Mouse (Mus musculus) fibroblast of lung, adult 2 months (primary cell): ENCODE measurements around the gene Dlst.
"Not testable (repeated sequence)": the region's sequence is repeated elsewhere in the genome, so short reads cannot be mapped to it uniquely, and the experiment has no call there.

Source experiments
- DNase-seq: peaks from one replicate; pipeline ENCODE4 v3.0.0-alpha.2; 2011; ENCODE audit warnings: low read depth

Dlst gene

DNA sequence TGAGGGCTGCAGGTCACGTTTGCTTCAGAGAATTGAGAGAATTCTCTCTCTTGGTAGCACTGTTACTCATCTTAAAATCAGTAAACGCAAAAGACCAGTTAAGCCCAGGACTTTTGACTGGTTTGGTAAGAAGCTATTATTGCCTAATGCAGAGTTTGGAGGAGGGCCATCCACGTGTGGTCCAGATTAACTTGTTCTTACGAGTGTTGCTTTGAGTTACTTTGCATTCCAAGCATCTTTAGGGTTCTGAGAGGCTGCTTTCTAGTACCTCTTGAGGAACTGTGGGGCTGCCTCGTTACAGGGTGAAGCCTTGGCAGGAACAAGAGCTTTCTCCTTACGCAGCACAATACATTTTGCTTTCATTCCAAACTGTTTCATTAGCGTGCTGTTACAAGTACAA is 5.0 kb downstream of the Dlst start:
- DNase-seq, result peak; percentile 78

DNA sequence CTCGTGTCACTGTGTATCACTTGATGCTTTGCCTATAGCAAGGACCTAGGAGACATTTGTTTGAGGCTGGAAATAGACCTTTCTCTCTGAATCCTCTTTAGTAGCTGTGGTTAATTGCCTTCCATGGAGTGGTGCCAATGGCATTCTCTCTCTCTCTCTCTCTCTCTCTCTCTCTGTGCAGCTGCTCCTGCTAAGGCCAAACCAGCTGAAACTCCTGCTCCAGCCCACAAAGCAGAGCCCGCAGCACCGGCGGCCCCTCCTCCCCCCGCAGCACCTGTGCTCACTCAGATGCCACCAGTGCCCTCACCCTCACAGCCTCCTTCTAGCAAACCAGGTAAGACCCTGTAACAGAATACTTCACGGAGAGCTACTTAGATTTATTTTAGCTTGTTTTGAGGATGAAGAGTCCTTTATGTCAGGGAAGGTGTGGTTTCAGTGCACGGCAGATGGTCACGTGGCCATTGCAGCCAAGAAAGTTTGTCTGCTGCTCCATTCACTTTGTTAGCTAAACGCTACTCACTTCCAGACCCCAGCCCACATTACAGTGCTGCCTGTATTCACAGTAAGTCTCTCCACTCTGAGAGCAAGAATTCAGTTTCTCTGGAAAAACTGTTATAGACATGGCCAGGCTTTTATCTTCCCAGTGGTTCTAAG is 11.3 kb downstream of the Dlst start:
- DNase-seq, result no peak

DNA sequence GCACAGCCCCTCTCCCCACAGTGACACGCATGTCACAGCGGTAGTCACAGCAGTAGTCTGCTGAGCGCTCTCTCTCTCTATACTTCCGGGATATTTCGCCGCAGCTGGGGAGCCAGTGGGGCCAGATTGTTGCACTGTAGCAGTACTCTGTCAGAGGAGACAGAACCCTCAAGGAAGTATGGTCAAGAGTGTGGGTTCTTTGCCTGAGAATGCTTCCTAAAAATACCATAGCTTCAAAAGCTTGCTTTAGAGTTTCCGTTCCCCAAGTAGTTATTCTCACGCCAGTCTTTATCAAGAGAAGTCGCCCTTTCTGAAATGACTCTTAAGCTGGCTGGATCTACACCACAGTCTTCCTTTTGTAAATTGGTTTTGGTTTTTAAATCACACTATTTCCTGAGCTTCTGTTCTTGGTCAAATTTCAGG is 12.5 kb downstream of the Dlst start:
- DNase-seq, result no peak

DNA sequence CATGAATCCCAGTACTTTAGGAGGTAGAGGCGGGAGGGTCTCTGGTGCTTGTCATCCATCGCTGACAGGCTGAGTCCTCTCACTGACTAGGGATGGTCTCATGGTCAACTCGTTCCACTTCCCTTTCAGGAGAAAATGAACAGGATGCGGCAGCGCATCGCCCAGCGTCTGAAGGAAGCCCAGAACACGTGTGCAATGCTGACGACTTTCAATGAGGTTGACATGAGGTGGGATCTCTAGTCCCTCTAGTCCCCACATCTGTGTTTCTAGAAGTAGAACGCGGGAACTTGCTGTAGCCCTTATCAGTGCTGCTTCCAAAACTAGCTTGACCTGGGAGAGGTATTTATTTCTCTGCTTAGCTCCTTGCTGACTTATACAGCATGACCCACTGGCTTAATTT is 13.0 kb downstream of the Dlst start:
- no peak for DNase-seq

DNA sequence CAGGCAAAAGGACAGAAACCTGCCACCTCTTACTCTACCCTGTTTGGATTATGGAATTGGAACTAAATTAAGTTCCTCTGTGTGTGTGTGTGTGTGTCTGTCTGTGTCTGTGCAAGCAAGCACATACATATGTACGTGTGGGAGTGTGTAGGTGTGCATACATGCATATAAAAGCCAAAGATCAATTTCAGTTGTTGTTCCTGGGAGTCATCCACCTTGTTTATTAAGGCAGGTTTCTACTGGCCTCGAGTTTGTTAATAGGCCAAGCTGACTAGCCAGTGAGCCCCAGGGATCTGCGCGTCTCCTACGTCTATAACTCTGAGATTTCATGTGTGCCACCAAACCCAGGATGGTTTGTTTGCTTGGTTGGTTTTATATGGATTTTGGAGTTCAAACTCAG is 14.1 kb downstream of the Dlst start:
- DNase-seq, result no peak

DNA sequence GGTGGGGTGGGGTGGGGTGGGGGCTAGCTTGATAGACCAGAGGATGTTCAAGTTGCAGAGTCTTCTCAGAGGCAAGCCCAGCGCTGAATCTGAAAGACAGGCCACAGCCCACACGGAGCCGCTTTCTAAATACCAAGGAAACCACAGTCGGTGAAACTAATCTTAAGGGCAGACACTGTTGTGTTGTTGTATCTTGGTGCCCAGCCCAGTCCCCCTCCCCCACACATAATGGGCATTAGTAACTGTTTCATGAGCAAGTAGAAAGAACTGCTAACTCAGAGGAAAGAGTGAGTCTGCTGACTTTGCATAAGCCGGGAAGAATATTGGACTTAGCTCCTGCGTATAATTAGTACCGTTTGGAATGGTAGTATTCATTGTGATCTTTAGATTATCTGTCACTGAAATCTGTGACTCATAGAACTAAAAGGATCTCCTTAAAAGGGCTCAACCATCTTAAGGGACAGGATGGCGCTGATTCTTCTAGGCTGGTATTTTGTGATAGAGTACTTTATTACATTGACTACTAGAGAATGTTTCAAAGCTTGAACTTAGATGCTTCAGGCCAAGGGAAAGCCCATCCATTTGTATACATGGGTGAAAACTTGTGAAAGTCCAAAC is 16.5 kb downstream of the Dlst start:
- peak; percentile 90 for DNase-seq

DNA sequence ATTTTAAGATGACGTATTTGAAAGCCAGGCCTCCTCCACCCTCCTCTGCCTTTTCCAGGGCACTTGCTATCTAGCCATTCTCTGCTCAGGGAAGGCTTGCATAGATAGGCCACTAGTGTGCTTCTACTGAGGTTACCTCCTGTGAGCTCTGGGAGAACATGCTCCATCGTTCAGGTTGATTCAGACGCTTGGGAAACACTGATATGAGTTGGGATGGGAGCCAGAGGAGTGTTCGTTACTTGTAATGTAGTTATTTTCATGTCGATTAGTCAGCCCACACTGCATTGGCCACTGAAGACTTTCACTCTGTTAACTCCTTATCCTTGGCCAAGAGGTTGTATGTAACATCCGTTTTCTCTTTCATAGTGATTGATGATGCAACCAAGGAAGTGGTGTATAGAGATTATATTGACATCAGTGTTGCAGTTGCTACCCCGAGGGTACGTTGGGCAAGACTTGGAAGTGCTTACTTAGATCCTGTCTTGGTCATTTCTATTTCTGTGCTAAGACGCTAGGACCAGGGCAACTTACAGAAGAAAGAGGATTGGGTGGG is 18.9 kb downstream of the Dlst start:
- DNase-seq, result no peak

DNA sequence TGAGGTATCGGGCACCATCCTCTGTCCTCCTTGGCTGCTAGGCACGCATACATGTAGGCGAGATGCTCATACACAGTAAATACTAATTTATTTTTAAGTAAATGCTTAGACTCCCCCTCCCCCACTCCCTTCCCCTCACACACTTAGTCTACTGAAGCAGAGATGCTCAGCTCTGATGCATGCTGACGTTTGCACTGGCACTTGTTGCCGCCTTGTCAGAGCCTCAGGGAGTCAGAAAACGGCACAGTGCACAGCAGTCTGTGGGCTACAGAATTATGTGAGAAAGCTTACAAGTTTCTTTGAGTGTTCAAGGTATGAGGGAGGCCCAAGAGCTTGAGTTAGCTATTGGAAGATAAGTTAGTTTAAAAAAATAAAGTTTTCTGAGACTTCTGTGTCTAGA is 20.7 kb downstream of the Dlst start:
- DNase-seq, result no peak

DNA sequence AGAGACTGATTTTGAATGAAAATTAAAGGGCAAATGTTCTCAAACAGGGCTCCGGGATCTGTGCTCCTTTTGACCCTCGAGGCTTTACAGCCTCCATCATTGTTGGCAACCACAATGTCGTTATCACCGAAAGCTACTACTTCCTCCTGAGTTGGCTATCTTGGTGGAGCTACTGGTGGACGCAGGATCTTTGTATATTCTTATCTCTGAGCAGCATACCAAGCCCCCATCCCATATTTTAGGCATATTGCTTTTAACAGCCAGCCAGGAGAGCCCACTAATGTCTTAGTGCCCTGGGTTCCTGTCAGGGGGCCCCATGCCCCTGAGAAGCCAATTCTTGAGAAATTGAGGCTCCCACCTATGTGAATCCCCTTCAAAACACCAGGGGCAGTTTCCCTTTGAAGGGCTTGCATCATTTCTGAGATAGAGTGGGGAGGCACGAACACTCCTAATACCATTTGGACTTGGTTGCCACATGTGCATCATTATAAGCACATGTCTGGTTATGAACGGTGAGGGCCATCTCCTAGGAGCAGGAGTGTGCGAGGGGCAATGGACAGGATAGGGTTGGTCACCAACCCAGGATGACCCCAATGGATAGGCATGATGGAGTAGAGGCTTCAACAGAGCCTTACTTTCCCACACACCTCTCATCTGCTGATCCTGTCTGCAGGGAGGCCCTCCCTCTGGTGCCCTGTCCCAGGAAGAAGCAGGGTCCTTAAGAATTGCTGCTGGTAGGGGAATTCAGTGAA is 23.6 kb downstream of the Dlst start:
- no peak for DNase-seq

DNA sequence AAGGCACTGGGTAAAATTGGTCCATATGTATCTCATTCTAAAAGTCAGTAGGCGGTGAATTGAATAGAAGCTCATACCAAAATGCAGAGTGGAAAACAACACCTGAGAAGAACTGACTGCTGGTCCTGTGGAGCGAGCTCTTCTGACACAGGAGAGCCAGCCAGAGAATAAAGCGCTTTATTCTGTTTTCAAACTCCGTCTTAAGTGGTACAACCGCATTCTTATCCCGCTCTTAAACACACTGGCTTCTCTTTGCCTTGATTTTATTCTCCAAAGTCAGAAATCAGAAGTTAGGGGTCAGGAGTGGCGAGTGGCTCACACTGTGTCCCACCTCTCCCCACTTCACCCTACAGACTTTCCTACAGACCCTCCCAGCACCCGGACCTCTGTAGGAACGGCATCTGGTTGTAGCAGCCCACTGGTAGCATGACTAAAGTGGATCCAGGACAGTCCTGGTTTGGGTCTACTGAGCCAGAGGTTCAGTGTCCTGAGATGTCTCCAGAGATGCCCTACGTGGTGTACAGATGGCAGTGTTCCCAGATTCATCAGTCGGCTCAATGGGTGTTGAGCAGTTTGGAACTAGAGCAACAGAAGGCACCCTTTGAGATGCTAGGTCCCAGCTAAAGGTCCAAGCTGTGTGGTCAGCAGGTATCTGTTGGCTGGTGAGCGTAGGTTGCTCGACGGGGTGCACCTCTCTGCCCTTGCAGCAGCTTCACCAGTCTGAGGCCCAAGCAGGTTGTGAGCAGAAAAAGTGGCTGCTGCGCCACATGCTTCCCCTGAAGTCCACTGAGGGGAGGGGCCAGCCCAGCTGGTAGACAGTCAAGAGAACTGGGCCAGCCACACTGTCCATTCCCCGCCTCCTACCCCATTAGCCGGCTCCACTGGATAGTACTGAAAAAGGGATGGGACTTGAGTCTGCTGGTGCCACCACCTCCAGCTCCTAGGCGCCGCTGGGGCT is 25.2 kb downstream of the Dlst start:
- no peak for DNase-seq

DNA sequence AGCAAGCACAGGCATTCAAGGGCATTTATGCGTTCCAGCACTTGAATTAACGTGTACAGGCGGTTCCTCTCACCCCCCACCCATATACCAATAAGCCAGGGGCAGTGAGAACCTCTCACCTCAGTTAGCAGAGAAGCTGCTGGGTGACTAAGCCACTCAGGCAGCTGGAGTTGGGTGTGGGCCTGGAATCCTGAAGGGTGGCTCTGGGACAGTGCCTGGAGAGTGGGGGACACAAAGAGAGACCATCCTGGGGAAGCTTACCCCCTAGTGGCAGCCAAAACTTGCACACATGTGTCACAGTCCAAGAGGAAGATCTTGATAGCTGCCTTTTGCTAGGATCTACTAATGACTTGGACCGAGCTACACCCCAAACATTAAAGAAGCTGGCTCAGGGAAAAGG is 26.0 kb downstream of the Dlst start:
- DNase-seq, result no peak

DNA sequence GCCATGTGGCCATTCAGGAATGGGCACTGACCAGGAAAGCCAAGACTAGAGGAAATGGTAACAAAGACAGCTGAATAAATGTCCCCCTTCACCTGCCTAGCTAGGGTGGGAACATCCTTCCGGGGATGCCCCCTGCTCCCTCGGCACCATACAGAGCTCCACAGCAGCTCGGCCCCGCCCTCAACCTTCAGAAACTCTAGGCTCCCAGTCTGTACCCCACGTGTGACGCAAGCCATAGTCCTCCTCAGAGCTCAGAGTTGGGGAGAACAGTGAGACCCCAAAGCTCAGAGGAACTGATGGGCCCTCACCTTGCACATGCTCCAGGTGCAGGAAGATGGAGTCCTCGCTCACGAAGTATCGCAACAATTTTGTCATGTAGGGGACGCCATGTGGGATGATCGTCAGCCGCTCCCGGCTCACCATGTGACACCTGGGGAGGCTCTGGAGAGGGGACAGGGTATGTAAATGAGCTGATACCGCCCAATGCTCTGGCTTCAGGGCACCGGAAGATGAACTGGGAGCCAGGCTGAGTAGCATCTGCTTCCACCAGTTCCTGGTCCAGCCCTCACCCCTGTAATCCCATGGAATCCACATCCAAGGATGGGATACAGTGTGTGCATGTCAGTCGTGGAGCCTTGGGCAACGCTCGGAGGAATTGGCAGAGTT is 29.5 kb downstream of the Dlst start:
- DNase-seq, result no peak

DNA sequence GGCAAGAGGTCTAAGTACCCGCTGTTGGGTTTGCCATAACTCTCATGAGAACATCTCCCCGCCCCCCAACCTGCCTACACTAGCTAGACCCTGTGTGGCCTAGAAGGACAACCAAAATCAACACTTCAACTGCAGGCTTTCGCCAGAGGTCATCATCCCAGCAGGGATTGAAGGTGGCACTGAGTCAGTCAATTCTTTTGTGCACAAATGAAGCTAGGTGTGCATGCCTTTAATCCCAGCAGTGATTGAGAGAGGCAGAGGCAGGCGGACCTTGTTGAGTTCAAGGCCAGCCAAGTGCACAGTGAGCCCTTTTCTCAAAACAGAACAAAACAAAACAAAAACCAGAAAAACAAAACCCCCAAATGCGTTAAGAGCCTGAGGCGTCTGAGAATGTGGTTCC is 30.5 kb downstream of the Dlst start:
- DNase-seq, result no peak

DNA sequence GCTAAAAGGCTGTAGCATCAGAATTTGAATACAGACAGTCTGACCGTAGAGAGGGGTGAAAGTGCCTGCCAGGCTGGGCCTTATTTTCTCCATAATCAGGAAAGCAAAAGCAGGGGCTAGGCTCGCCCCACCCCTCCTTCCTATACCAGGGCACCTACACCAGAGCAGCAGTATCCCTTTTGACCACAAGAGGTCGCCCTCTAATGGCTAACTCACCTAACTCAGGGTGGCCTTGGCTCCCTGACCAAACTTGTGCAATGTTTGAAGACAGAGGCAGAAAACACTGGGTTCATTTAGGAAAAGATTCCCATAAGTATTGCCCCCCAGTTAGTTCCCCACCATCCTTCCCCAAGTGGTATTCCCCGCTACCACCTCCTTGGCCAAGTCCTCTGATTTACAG is 32.2 kb downstream of the Dlst start:
- DNase-seq, result peak; percentile 64

DNA sequence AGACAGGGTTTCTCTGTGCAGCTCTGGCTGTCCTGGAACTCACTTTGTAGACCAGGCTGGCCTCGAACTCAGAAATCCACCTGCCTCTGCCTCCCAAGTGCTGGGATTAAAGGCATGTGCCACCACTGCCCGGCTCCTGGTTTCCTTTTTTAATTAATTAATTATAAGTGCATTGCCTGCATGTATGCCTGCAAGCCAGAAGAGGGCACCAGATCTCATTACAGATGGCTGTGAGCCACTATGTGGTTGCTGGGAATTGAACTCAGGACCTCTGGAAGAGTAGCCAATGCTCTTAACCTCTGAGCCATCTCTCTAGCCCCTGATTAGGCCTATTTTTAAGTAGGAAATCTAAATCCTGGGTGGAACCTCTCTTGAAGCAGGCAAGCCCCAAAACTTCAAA is 33.6 kb downstream of the Dlst start:
- DNase-seq, result not testable (repeated sequence)

DNA sequence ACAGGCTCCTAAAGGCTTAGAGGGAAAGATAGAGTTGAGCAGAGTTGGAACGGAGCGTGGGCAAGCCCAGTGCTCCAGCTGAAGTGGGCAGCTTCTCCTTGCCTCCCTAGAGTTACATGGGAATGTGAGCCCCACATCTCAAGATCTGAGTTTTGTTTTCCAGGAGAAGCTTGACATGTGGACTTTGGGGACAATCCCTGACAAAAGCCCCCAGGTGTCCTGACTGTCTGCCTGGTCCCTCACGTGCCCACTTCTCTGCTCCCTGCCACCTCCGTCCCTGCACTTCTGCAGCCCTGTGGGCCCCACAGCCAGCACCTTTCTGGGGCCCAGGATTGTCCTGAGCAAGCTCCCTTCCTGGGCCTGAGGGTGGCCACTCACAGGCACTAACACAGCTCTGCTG is 34.2 kb downstream of the Dlst start:
- DNase-seq, result no peak

DNA sequence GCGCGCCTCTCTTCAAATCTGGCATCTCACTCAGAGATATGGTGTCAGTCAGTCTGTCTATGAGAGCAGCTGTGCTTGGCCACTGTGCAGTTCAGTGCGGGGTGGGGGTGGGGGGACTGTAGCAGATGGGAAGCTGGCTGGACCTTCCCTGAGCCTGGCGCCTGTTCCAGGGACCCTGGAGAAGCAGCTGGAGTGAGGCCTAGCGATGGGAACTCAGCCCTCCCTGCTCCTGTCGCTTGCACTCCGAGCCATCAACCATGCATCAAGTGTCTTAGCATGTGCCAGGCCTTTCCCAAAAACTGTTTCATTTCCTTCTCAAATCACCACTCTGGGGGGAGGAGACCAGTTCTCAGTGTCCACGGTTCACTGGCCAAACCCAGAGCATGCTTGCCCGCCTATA is 35.0 kb downstream of the Dlst start:
- no peak for DNase-seq

DNA sequence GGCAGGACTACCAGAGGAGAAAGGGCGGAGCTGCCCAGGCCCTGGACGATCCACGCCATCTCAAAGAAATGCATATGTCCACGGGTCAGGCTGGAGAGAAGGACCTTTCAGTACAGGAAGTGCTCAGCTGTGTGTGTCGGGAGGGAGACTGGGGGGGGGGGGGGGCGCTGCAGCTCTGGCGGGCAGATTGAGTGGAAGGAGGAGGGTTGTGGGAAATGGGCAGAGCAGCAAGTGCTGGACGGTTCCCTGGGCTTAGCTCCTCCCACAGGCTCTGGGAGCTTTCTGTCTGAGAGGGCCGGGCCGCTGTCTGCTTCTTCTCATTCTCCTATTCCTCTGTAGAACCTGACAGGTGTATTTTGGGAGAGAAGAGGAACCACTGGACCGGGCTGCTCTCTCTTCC is 35.7 kb downstream of the Dlst start:
- no peak for DNase-seq

DNA sequence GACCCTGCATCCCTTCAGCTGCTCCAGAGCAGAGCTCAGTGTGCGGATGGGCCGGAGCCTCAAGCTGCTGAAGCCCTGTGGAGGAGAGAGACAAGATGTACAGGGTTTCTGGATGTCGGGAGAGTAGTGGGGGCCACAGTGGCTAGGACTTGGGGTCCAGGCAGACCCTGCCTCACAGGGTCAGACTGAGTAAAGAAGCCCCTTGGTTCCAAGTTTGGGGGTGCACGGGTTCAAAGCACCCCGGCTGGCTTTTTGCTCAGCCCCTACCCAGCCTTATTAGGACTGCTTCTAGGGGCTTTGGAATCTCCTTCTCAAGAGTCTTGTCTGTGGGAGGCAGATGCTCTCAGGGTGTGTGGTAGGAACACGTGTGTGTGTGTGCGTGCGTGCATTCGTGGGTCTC is 36.2 kb downstream of the Dlst start:
- no peak for DNase-seq

DNA sequence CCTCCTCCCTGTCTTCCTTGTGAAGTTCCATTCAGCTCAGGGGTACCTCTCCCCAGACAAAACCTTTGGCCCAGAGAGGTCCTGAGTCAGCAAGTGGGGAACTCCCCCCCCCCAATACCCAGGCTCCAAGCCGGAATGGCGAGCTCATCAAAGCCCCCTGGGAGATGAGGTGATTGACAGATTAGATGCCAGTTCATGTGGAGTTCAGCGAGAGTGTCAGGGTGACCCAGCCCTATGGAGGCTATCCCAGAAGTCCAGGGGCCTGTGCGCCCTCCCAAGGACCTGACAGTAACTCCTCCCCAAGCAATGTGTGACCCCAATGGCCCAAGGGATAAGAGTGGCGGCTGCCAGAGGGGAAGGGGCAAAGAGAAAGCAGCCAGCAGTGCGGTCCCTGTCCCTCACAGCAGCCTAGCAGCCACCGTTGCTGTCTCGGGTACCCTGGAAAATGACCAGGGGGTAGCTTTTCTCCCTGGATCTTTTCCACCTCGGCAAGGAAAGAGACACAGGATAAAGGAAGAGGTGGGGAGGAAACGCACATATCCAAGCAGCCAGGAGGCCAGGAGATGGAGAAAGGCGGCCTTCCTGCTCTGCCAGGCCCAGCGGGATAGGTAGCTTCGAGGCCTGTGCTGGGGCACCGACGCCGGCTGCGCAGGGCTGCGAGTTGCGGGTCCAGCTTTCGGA is 39.8 kb downstream of the Dlst start:
- DNase-seq, result no peak
